Mouse (Mus musculus) intestine, postnatal 0 days (tissue): ENCODE results near the gene Epas1. TPM values are rescaled to one million over a fixed set of nuclear protein-coding genes. Genes with fewer than 3 reads are reported as not detected.

Experiments used
- ATAC-seq: fragments of 200-750 bp; cut with Nextera tagmentation; 2 replicates; pipeline ENCODE4 v1.8.0; 2017; ENCODE audit warnings: mild to moderate bottlenecking, moderate TSS enrichment, moderate library complexity
- H3K27ac ChIP-seq: fragments of 300-500 bp; sonication (generic); 2 replicates; pipeline ENCODE4 v1.5.1; 2014; ENCODE audit warnings: mild to moderate bottlenecking, low read depth, low read length, moderate library complexity
- H3K27me3 ChIP-seq: fragments of 300-500 bp; sonication (generic); replicated peaks from 2 replicates; pipeline ENCODE4 v1.6.1; 2014; ENCODE audit warnings: low read length, mixed read lengths; ENCODE audit not compliant: control insufficient read depth, insufficient read depth
- H3K36me3 ChIP-seq: fragments of 300-500 bp; sonication (generic); 2 replicates; pipeline ENCODE4 v1.6.1; 2014; ENCODE audit warnings: mild to moderate bottlenecking, moderate library complexity; ENCODE audit not compliant: control insufficient read depth, insufficient read depth
- H3K4me1 ChIP-seq: fragments of 300-500 bp; sonication (generic); replicated peaks from 2 replicates; pipeline ENCODE4 v1.6.1; 2014; ENCODE audit warnings: antibody characterized with exemption, low read length, mixed read lengths; ENCODE audit not compliant: control insufficient read depth, insufficient read depth
- H3K4me2 ChIP-seq: fragments of 300-500 bp; sonication (generic); replicated peaks from 2 replicates; pipeline ENCODE4 v1.6.1; 2014; ENCODE audit warnings: low read depth, mild to moderate bottlenecking, moderate library complexity
- H3K4me3 ChIP-seq: fragments of 300-500 bp; sonication (generic); 2 replicates; pipeline ENCODE4 v1.5.1; 2014; ENCODE audit warnings: low read depth, low read length
- H3K9ac ChIP-seq: fragments of 300-500 bp; sonication (generic); 2 replicates; pipeline ENCODE4 v1.6.1; 2014; ENCODE audit warnings: mild to moderate bottlenecking, low read depth, low read length
- H3K9me3 ChIP-seq: fragments of 300-500 bp; sonication (generic); 2 replicates; pipeline ENCODE4 v1.6.1; 2016; ENCODE audit warnings: mixed run types; ENCODE audit not compliant: control insufficient read depth
- CTCF ChIP-seq: sonication (generic); IDR thresholded peaks from 2 replicates; pipeline ENCODE4 v1.5.1; 2016; ENCODE audit warnings: low read depth, mild to moderate bottlenecking, control low read depth, antibody characterized with exemption, moderate library complexity
- WGBS: fragments of 180-500 bp; shearing (Covaris S2); extraction: QIAGEN DNeasy Blood & Tissue Kit; methylation state at CpG from one replicate; pipeline ENCODE4 v1.1.7; 2014; 5-methylcytosine and 5-hydroxymethylcytosine counted together
- polyA plus RNA-seq: library from polyadenylated mRNA; unstranded; fragments of >200 nt; fragmentation: Nextera tagmentation; extraction: Ambion mirVana; gene quantifications from 2 replicates; pipeline ENCODE4 v1.2.1, GENCODE M21; 2015

The Epas1 gene
- polyA plus RNA-seq, 1 experiment from 2014 or later: 8.7 TPM

DNA sequence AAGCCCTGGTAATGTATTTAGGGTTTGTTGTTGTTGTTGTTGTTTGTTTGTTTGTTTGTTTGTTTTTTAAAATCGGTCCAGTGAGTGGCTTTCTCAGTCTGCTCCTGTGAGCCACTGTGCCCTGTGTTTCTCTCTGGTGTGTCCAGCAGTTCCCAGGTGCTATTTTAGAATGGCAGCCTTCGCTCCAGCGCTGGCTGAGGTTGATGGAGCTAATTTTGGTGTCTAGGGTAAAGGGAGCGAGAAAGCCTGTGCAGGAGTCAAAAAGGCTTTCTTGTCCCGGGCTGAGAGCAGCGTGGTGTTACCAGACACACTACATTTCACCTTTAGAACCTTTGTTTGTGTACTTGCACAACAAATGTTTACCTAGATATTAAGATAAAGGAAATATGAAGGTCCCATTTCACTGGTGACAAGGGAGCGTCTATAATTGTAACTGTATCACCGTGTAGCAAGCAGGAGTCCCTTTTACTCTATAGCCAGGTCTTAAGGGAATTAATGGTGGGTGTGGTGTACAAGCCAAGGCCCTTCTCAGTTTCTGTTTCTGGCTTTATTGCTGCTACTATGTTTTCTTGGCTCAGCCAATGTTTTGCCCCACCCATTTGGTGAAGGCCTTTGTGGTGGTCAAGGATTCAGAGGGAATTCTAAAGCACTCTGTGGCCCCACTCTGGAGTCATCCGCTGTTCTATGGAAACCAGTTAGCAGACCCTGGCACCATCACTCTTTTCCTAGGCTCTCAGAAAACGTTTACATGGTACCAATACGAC, 9.2 kb downstream of the Epas1 start:
- no peaks in the 10 kb centered on the region for H3K36me3 ChIP-seq
- no peak overlapping the region; the same call in 1 of the 2 replicates for H3K27ac ChIP-seq
- no peak overlapping the region for H3K4me3 ChIP-seq
- no peak overlapping the region; the same call in 1 of the 2 replicates for H3K9ac ChIP-seq
- no peaks in the 10 kb centered on the region for H3K27me3 ChIP-seq
- no peak for TF ChIP-seq CTCF
- H3K9me3 ChIP-seq: no peaks in the 10 kb centered on the region
- H3K4me2 ChIP-seq: no peak overlapping the region; the same call in 1 of the 2 replicates
- peaks cover 11% of the 10 kb centered on the region for H3K4me1 ChIP-seq
- peak; percentile 41; the same call in 1 of the 2 replicates for ATAC-seq
- 66% methylated on average over 11 of the region's 11 CpGs for WGBS

DNA sequence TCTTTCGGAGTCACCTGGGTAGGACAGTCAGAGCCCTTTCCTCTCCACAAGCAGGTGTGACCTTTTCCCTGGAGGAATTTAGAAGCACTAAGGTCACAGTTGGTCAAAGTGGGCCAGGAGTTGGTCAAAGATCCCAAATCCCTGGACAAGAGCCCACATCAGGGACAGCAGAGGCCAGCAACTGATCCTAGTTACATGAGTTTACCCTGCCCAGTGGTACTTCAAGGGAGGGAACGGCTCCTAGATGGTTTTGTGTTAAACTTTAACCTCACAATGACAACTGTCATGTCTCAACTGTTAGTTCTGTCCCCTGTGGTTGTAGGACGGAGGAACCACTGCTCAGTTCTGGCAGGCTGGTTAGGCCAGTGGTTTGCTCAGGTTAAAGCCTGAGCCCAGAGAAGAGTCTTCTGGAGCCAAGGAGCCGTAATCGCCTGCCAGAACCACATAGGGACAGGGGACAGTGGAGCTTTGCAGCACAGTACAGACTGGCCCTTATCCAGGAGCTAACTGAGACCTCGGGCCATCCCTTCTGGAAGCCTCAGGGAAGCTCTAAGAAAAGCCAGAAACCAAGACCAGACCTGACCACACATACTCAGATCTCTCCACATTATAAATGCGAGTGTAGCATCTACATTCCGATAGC, 12.4 kb downstream of the Epas1 start:
- no peak overlapping the region for H3K4me3 ChIP-seq
- no peaks in the 10 kb centered on the region for H3K9me3 ChIP-seq
- no peaks in the 10 kb centered on the region for H3K36me3 ChIP-seq
- TF ChIP-seq CTCF: no peak
- no peak overlapping the region for H3K27ac ChIP-seq
- H3K9ac ChIP-seq: no peak overlapping the region
- 80% methylated on average over 8 of the region's 8 CpGs for WGBS
- ATAC-seq: no peak
- H3K27me3 ChIP-seq: no peaks in the 10 kb centered on the region
- H3K4me2 ChIP-seq: no peak overlapping the region
- H3K4me1 ChIP-seq: peaks cover 11% of the 10 kb centered on the region

DNA sequence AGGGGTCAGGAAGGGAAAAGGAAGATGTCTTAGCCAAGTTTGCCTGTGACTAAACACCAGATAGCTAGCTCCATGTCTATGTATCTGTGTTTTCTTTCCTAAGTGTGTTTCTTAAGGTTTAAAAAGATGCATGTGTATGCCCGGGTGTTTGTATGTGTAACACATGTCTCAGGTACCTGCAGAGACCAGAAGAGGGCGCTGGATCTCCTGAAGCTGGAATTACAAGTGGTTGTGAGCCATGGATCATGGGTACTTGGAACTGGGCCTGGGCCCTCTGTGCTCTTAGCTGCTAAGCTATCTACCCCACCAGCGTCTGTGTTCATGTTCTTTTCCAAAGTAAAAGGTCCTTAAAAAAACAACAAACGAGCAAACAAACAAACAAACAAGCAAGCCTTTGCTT, 12.9 kb downstream of the Epas1 start:
- Histone ChIP-seq H3K4me1 (peaks cover 8% of the 10 kb centered on the region), H3K9me3 (no peaks in the 10 kb centered on the region), H3K4me3 (no peak overlapping the region), H3K4me2 (no peak overlapping the region), H3K9ac (no peak overlapping the region), H3K27me3 (no peaks in the 10 kb centered on the region), H3K27ac (no peak overlapping the region), H3K36me3 (no peaks in the 10 kb centered on the region)
- TF ChIP-seq CTCF: peak; percentile 30
- no peak for ATAC-seq
- WGBS: 96% methylated on average over 4 of the region's 4 CpGs

DNA sequence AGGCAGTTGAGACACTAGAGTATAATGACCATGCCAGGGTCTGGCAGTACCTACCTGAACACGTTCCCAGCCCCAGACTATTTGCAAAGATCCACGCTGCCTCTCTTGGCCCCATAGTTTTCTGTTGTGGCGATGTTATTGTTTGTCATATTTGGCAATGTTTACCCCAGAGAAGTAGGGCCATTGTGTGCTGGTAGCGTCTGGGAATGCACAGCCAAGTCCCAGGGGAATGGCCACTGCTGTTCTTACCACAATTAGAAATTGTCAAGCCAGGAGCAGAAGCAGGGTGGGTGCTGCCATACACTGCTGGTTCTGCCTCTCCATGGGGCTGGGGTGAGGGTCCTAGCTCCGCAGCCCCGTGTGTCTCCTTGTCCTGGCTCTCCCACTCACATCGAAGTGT, 15.1 kb downstream of the Epas1 start:
- no peak overlapping the region for H3K9ac ChIP-seq
- ATAC-seq: no peak
- no peak for TF ChIP-seq CTCF
- no peaks in the 10 kb centered on the region for H3K36me3 ChIP-seq
- no peaks in the 10 kb centered on the region; the same call in 1 of the 2 replicates for H3K4me1 ChIP-seq
- no peak overlapping the region for H3K4me2 ChIP-seq
- no peak overlapping the region for H3K4me3 ChIP-seq
- no peaks in the 10 kb centered on the region for H3K9me3 ChIP-seq
- H3K27ac ChIP-seq: no peak overlapping the region
- H3K27me3 ChIP-seq: no peaks in the 10 kb centered on the region
- 83% methylated on average over 7 of the region's 7 CpGs for WGBS

DNA sequence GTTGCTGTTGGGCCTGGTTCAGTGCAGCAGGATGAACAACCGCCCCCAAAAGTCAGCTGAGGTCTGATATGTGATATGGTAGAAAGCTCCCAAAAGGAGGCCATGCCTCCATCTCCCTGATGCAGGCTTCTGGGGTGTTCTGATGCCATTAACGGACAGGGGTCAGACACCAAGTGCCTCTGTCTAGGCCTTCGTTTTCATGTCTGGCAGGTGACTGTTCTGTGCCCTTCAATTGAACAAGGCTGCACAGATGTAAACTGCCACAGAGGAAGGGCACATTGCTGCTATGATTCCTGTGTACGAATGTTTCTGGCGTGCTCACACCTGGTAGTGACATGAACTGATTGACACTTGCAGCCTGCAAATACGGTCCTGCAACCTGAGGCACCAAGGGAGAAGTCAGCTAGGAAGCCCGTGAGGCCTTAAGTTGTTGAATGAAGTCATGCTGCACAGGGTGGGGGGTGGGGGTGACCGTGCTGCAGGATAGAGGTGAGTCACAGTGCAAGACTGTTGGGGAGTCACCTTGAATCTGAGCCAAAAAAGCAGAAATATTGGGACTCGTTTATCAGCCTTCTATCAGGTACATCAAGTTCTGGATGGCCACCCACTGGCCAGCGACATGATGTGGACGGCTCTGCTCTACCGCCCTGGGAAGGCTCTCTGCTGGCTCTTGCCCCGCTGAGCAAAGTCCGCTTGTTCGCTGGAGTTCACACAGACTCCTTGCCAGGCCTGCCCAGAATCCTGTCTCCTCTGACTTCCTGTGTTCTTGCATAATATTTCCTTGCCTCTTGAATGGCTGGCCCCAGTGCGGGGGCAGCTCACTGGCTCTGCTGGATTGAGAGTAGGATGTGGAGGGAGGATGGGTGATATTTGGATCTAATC, 16.1 kb downstream of the Epas1 start:
- H3K9me3 ChIP-seq: no peaks in the 10 kb centered on the region
- no peak overlapping the region for H3K9ac ChIP-seq
- no peaks in the 10 kb centered on the region for H3K36me3 ChIP-seq
- peak; percentile 93 for ATAC-seq
- peak; percentile 29; the same call in 1 of the 2 replicates for TF ChIP-seq CTCF
- H3K27ac ChIP-seq: peak overlapping the region; percentile 22
- WGBS: 39% methylated on average over 16 of the region's 16 CpGs
- no peaks in the 10 kb centered on the region; the same call in 1 of the 2 replicates for H3K4me1 ChIP-seq
- H3K4me3 ChIP-seq: no peak overlapping the region
- H3K27me3 ChIP-seq: no peaks in the 10 kb centered on the region
- H3K4me2 ChIP-seq: 0 out of 2 replicates have a peak overlapping the region, but pooled peaks have one; percentile 21

DNA sequence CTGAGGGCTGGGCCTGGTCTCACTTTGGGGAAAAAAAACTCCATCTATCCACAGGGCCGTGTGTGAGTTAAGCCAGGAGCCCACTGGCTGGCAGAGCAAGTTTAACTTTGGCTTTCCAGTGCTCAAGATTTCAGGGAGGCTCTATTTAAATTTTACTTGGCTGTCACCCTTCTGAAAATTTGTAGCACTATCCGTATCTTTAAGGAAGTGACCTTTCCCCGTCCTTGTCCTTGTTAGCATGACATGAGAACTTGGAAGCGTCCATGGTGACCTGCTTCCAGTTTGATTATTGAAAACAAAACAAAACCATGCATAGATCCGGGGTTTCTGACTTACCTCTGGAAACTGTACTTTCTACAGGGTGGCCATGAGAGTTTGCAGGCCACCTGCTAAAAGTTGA, 17.3 kb downstream of the Epas1 start:
- no peaks in the 10 kb centered on the region; the same call in 1 of the 2 replicates for H3K4me1 ChIP-seq
- H3K27me3 ChIP-seq: no peaks in the 10 kb centered on the region
- WGBS: 66% methylated on average over 5 of the region's 5 CpGs
- H3K4me3 ChIP-seq: no peak overlapping the region
- no peak overlapping the region for H3K27ac ChIP-seq
- H3K36me3 ChIP-seq: no peaks in the 10 kb centered on the region
- H3K9me3 ChIP-seq: no peaks in the 10 kb centered on the region
- H3K9ac ChIP-seq: no peak overlapping the region
- H3K4me2 ChIP-seq: no peak overlapping the region
- ATAC-seq: no peak
- TF ChIP-seq CTCF: no peak
